Mouse (Mus musculus) c-Kit-positive CD71-positive TER-119-positive erythroid progenitor cells, embryonic 14.5 days (primary cell): Measurements from ENCODE around the gene Tex101.
"Not testable (repeated sequence)": the region's sequence is repeated elsewhere in the genome, so short reads cannot be mapped to it uniquely, and the experiment has no call there.

Source experiments
- DNase-seq: peaks from one replicate; pipeline ENCODE4 v3.0.0-alpha.2; 2013; ENCODE audit warnings: low spot score

Gene Tex101

GRCm38 (mm10) chr7:24636264-24636663, 40.2 kb downstream of the Tex101 start, which contains the start of gene Lypd3:
Gene Lypd3, plus strand, starts transcription at chr7:24636550.
- DNase-seq = no peak

GRCm38 (mm10) chr7:24630116-24630880, 46.2 kb downstream of the Tex101 start:
- DNase-seq = no peak

- no peak for DNase-seq
These were observed 46.8 kb downstream of the Tex101 start for GRCm38 (mm10) chr7:24629672-24630071.

GRCm38 (mm10) chr7:24628685-24629610, 47.5 kb downstream of the Tex101 start:
- peak; percentile 75 for DNase-seq

GRCm38 (mm10) chr7:24622967-24623366, 53.5 kb downstream of the Tex101 start:
- no peak for DNase-seq

- no peak for DNase-seq
These were observed 55.3 kb downstream of the Tex101 start for GRCm38 (mm10) chr7:24621193-24621592.

GRCm38 (mm10) chr7:24619671-24620397, 56.6 kb downstream of the Tex101 start:
- no peak for DNase-seq

- DNase-seq = not testable (repeated sequence)
These were observed 58.1 kb downstream of the Tex101 start for GRCm38 (mm10) chr7:24618374-24618773.
